ENCODE assay signal across 8 mouse cellular contexts in genomic region chr5:103760425-103761131, GRCm38 (mm10).
DNase-seq lines count a peak whose midpoint lies in the region; ATAC-seq and TF ChIP-seq lines count a peak whose summit lies in the region.

No protein-coding gene starts in this region.

- 4% methylated on average over 20 of the region's 20 CpGs for WGBS in forebrain, embryonic 13.5 days
- 4% methylated on average over 20 of the region's 20 CpGs for WGBS in hindbrain, embryonic 15.5 days
- 3% methylated on average over 20 of the region's 20 CpGs for WGBS in liver, embryonic 11.5 days
- WGBS in midbrain, postnatal 0 days = 7% methylated on average over 20 of the region's 20 CpGs
- 3% methylated on average over 20 of the region's 20 CpGs for WGBS in stomach, embryonic 16.5 days

- H3K9ac ChIP-seq in ES-E14 (ENCODE audit: insufficient read depth, low read depth, low read length, poor library complexity, severe bottlenecking) = peak overlapping the region; percentile 54
- H3K9ac ChIP-seq in forebrain, embryonic 13.5 days = peak overlapping the region; percentile 56
- H3K9ac ChIP-seq in hindbrain, embryonic 15.5 days = no peak overlapping the region
- peak overlapping the region; percentile 74 for H3K9ac ChIP-seq in liver, embryonic 11.5 days (ENCODE audit: low read depth, low read length)
- peak overlapping the region; percentile 44; the same call in 1 of the 2 replicates for H3K9ac ChIP-seq in midbrain, postnatal 0 days (replicated peaks; ENCODE audit: low read length, poor library complexity, severe bottlenecking)
- peak overlapping the region; percentile 66 for H3K9ac ChIP-seq in stomach, embryonic 16.5 days (ENCODE audit: low read length)

- in situ Hi-C loops in ES-E14 (cut with MboI; ENCODE audit: low sequenced_read_pairs in 2 of 2, unreplicated experiment in 2 of 2) = no loop called here

- no peak for TF ChIP-seq CTCF in midbrain, postnatal 0 days (IDR thresholded peaks at IDR 0.05)

- no peaks in the 10 kb centered on the region for H3K36me3 ChIP-seq in ES-E14 (ENCODE audit: control insufficient read depth, insufficient read depth, low read length, poor library complexity, severe bottlenecking)
- H3K36me3 ChIP-seq in forebrain, embryonic 13.5 days (ENCODE audit: poor library complexity, severe bottlenecking) = no peaks in the 10 kb centered on the region
- H3K36me3 ChIP-seq in hindbrain, embryonic 15.5 days = no peaks in the 10 kb centered on the region
- H3K36me3 ChIP-seq in liver, embryonic 11.5 days (ENCODE audit: control insufficient read depth, insufficient read depth, low read length) = peaks cover 3% of the 10 kb centered on the region
- no peaks in the 10 kb centered on the region for H3K36me3 ChIP-seq in midbrain, postnatal 0 days (ENCODE audit: insufficient read depth, low read length)
- no peaks in the 10 kb centered on the region; the same call in 1 of the 2 replicates for H3K36me3 ChIP-seq in stomach, embryonic 16.5 days (ENCODE audit: control insufficient read depth, insufficient read depth, low read length)

- peak; percentile 70 for ATAC-seq in forebrain, embryonic 13.5 days
- peak; percentile 23; the same call in 1 of the 2 replicates for ATAC-seq in hindbrain, embryonic 15.5 days (ENCODE audit: low FRiP score, low read depth)
- peak; percentile 64 for ATAC-seq in liver, embryonic 11.5 days (replicated peaks; ENCODE audit: low FRiP score)
- no peak for ATAC-seq in midbrain, postnatal 0 days (ENCODE audit: low FRiP score)
- peak; percentile 67 for ATAC-seq in stomach, embryonic 16.5 days (ENCODE audit: insufficient read depth, low FRiP score)

- H3K27ac ChIP-seq in ES-E14 (ENCODE audit: insufficient read depth, low read depth, low read length, poor library complexity, severe bottlenecking) = peak overlapping the region; percentile 16
- peak overlapping the region; percentile 44; the same call in 1 of the 2 replicates for H3K27ac ChIP-seq in forebrain, embryonic 13.5 days
- peak overlapping the region; percentile 58 for H3K27ac ChIP-seq in hindbrain, embryonic 15.5 days (replicated peaks)
- peak overlapping the region; percentile 93 for H3K27ac ChIP-seq in liver, embryonic 11.5 days (ENCODE audit: low read depth, low read length)
- H3K27ac ChIP-seq in midbrain, postnatal 0 days (ENCODE audit: low read depth, low read length) = peak overlapping the region; percentile 47; the same call in 1 of the 2 replicates
- peak overlapping the region; percentile 75 for H3K27ac ChIP-seq in stomach, embryonic 16.5 days (ENCODE audit: low read length)

- no peak for DNase-seq in ES-E14 (ENCODE audit: low read depth, low spot score)
- peak; percentile 63 for DNase-seq in brain, adult 2 months (ENCODE audit: low read depth, low spot score)
- DNase-seq in liver, embryonic 11.5 days (ENCODE audit: low spot score) = peak; percentile 65
- DNase-seq in midbrain, postnatal 0 days (ENCODE audit: low spot score) = peak; percentile 49
- DNase-seq in frontal cortex, postnatal 14 days (ENCODE audit: low spot score in 2 of 2) = no peak

- no peaks in the 10 kb centered on the region for H3K9me3 ChIP-seq in ES-E14 (ENCODE audit: control insufficient read depth, insufficient read depth, low read depth, low read length)
- no peaks in the 10 kb centered on the region for H3K9me3 ChIP-seq in forebrain, embryonic 13.5 days (replicated peaks)
- H3K9me3 ChIP-seq in hindbrain, embryonic 15.5 days = no peaks in the 10 kb centered on the region
- peaks cover 4% of the 10 kb centered on the region; the same call in 1 of the 2 replicates for H3K9me3 ChIP-seq in liver, embryonic 11.5 days (ENCODE audit: control insufficient read depth, low read length)
- H3K9me3 ChIP-seq in midbrain, postnatal 0 days (ENCODE audit: low read length) = no peaks in the 10 kb centered on the region
- no peaks in the 10 kb centered on the region for H3K9me3 ChIP-seq in stomach, embryonic 16.5 days (replicated peaks; ENCODE audit: control insufficient read depth, low read length)

- H3K4me2 ChIP-seq in forebrain, embryonic 13.5 days = peak overlapping the region; percentile 64
- H3K4me2 ChIP-seq in hindbrain, embryonic 15.5 days = peak overlapping the region; percentile 66
- peak overlapping the region; percentile 98 for H3K4me2 ChIP-seq in liver, embryonic 11.5 days
- peak overlapping the region; percentile 61 for H3K4me2 ChIP-seq in midbrain, postnatal 0 days (ENCODE audit: low read depth, low read length, poor library complexity, severe bottlenecking)
- H3K4me2 ChIP-seq in stomach, embryonic 16.5 days (ENCODE audit: low read depth, low read length) = peak overlapping the region; percentile 82

- H3K4me1 ChIP-seq in ES-E14 (ENCODE audit: control insufficient read depth in 2 of 2, insufficient read depth in 2 of 2, low read length in 2 of 2, poor library complexity in 1 of 2) = peaks cover 9 to 32% of the 10 kb centered on the region in 2 experiments
- peaks cover 14% of the 10 kb centered on the region for H3K4me1 ChIP-seq in forebrain, embryonic 13.5 days
- peaks cover 12% of the 10 kb centered on the region for H3K4me1 ChIP-seq in hindbrain, embryonic 15.5 days (replicated peaks)
- peaks cover 79% of the 10 kb centered on the region for H3K4me1 ChIP-seq in liver, embryonic 11.5 days (replicated peaks; ENCODE audit: control insufficient read depth, insufficient read depth, low read length)
- H3K4me1 ChIP-seq in midbrain, postnatal 0 days (ENCODE audit: insufficient read depth, low read length) = no peaks in the 10 kb centered on the region
- H3K4me1 ChIP-seq in stomach, embryonic 16.5 days (ENCODE audit: control insufficient read depth, insufficient read depth, low read length) = peaks cover 27% of the 10 kb centered on the region

- H3K27me3 ChIP-seq in forebrain, embryonic 13.5 days = peaks cover 7% of the 10 kb centered on the region; the same call in 1 of the 2 replicates
- peaks cover 1% of the 10 kb centered on the region; the same call in 1 of the 2 replicates for H3K27me3 ChIP-seq in hindbrain, embryonic 15.5 days
- H3K27me3 ChIP-seq in liver, embryonic 11.5 days (replicated peaks; ENCODE audit: control insufficient read depth, insufficient read depth, low read length) = no peaks in the 10 kb centered on the region
- H3K27me3 ChIP-seq in midbrain, postnatal 0 days (ENCODE audit: insufficient read depth, low read length) = peaks cover 7% of the 10 kb centered on the region; the same call in 1 of the 2 replicates
- H3K27me3 ChIP-seq in stomach, embryonic 16.5 days (ENCODE audit: control insufficient read depth, insufficient read depth, low read length) = no peaks in the 10 kb centered on the region

- peak overlapping the region; percentile 53 to 64 for H3K4me3 ChIP-seq in ES-E14 (ENCODE audit: insufficient read depth in 1 of 2, low read depth in 1 of 2, low read length in 2 of 2, poor library complexity in 1 of 2, severe bottlenecking in 1 of 2)
- peak overlapping the region; percentile 33 for H3K4me3 ChIP-seq in forebrain, embryonic 13.5 days
- peak overlapping the region; percentile 28 for H3K4me3 ChIP-seq in hindbrain, embryonic 15.5 days
- H3K4me3 ChIP-seq in liver, embryonic 11.5 days (ENCODE audit: low read depth, low read length) = peak overlapping the region; percentile 56
- peak overlapping the region; percentile 24 for H3K4me3 ChIP-seq in midbrain, postnatal 0 days (ENCODE audit: low read depth, low read length)
- H3K4me3 ChIP-seq in stomach, embryonic 16.5 days (replicated peaks; ENCODE audit: low read length) = peak overlapping the region; percentile 47

TF ChIP-seq in ES-E14, 5 proteins besides CTCF, POLR2A, EP300 and RAD21:
- TF ChIP-seq HCFC1 (IDR thresholded peaks at IDR 0.05; ENCODE audit: borderline replicate concordance, insufficient read depth, low read length) = peak; percentile 40; the same call in 1 of the 2 replicates
- TF ChIP-seq ZNF384 (IDR thresholded peaks at IDR 0.05; ENCODE audit: low read depth, low read length) = no peak

Comparison
In these comparisons a context has a peak if more than half of its experiments do, and no peak if none do; other contexts are left out.
1. DNase-seq: peak in brain, adult 2 months (single experiment), liver, embryonic 11.5 days (single experiment) and midbrain, postnatal 0 days (single experiment); none in ES-E14 (single experiment) and frontal cortex, postnatal 14 days (0 of 2).
2. H3K27ac ChIP-seq: peak in every context shown above with its lines; median percentile 93 in liver, embryonic 11.5 days; 75 in stomach, embryonic 16.5 days; 58 in hindbrain, embryonic 15.5 days; 47 in midbrain, postnatal 0 days; 44 in forebrain, embryonic 13.5 days; 16 in ES-E14.
3. Peak in every context shown above with its lines, with median percentiles within 50 percentile points of each other: H3K4me3 ChIP-seq and H3K4me2 ChIP-seq.